19 mouse cellular contexts compared by ENCODE assay signal in the genomic region with DNA sequence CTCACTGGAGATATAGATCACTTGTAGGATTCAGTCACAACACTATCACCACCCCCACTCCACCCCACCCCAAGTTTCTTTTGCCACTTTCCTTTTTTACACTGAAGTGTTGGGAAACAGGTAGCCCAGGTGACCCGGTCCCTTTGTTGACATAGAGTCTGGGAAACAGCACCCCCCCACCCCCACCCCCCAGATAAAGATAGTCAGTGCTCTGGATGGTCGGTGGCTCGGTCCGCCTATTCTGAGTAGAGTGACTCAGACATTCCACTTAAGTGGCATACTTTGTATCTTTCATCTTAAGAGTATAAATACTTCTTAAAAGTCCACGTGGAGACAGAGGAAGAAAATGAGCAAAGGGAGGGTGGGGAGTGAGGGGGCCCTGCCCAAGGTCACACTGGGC.
DNase-seq lines count a peak whose midpoint lies in the region; ATAC-seq and TF ChIP-seq lines count a peak whose summit lies in the region.
"Had no signal": no experiment of that assay in that cellular context is flagged by ENCODE, and none has a peak within 500 bp of the region (broad histone marks: within the 10 kb centered on the region; RNA-seq: fewer than 3 reads in every experiment).

No protein-coding gene starts in this region.

- no peak for ATAC-seq in liver, embryonic 12.5 days
- peak; percentile 14; the same call in 1 of the 2 replicates for ATAC-seq in stomach, embryonic 14.5 days (ENCODE audit: insufficient number of reproducible peaks, insufficient read depth, low FRiP score, low read depth)
- no peak for ATAC-seq in stomach, postnatal 0 days (ENCODE audit: low FRiP score, low TSS enrichment)
- ATAC-seq in megakaryocyte-erythroid progenitor cell, adult 5-6 weeks (replicated peaks; ENCODE audit: low FRiP score, low TSS enrichment, poor library complexity, severe bottlenecking) = no peak
- ATAC-seq: forebrain, postnatal 0 days; midbrain, embryonic 13.5 days had no signal

- DNase-seq in heart, embryonic 10.5 days (ENCODE audit: low spot score) = no peak
- no peak for DNase-seq in heart, postnatal 25 days (ENCODE audit: low spot score)
- DNase-seq in liver = peak; percentile 25
- no peak for DNase-seq in stomach, postnatal 0 days (ENCODE audit: low spot score)
- DNase-seq in yolk sac, embryonic 10.5 days (ENCODE audit: low spot score) = peak; percentile 41
- DNase-seq: B cell, adult 2 months; cerebellum, adult 18-20 months; cerebellum, postnatal 36 days; forebrain, postnatal 0 days; kidney, adult 18-20 months; kidney, postnatal 10 days; thymus, adult 2 months had no signal

- H3K4me3 ChIP-seq in heart, embryonic 10.5 days = 0 out of 2 replicates have a peak overlapping the region, but pooled peaks have one; percentile 0
- H3K4me3 ChIP-seq in liver, embryonic 12.5 days = no peak overlapping the region
- H3K4me3 ChIP-seq in stomach, embryonic 14.5 days (ENCODE audit: low read depth, low read length) = no peak overlapping the region
- H3K4me3 ChIP-seq in stomach, postnatal 0 days (ENCODE audit: low read depth, low read length) = no peak overlapping the region
- H3K4me3 ChIP-seq: embryonic facial prominence, embryonic 15.5 days; layer of hippocampus, adult 2 months; midbrain, embryonic 13.5 days; neural tube, embryonic 13.5 days had no signal

- no peaks in the 10 kb centered on the region for H3K9me3 ChIP-seq in heart, embryonic 10.5 days
- no peaks in the 10 kb centered on the region for H3K9me3 ChIP-seq in liver, embryonic 12.5 days (replicated peaks)
- no peaks in the 10 kb centered on the region for H3K9me3 ChIP-seq in stomach, embryonic 14.5 days (ENCODE audit: control insufficient read depth, low read depth, low read length)
- H3K9me3 ChIP-seq in stomach, postnatal 0 days (ENCODE audit: control insufficient read depth, low read length) = no peaks in the 10 kb centered on the region
- H3K9me3 ChIP-seq: embryonic facial prominence, embryonic 15.5 days; midbrain, embryonic 13.5 days; neural tube, embryonic 13.5 days had no signal

- no peaks in the 10 kb centered on the region for H3K36me3 ChIP-seq in heart, embryonic 10.5 days
- H3K36me3 ChIP-seq in liver, embryonic 12.5 days = peaks cover 3% of the 10 kb centered on the region; the same call in 1 of the 2 replicates
- H3K36me3 ChIP-seq in stomach, embryonic 14.5 days (ENCODE audit: control insufficient read depth, insufficient read depth, low read length) = no peaks in the 10 kb centered on the region
- no peaks in the 10 kb centered on the region for H3K36me3 ChIP-seq in stomach, postnatal 0 days (ENCODE audit: control insufficient read depth, insufficient read depth, low read length)
- H3K36me3 ChIP-seq: embryonic facial prominence, embryonic 15.5 days; midbrain, embryonic 13.5 days; neural tube, embryonic 13.5 days had no signal

- no peak overlapping the region for H3K4me2 ChIP-seq in liver, embryonic 12.5 days
- no peak overlapping the region for H3K4me2 ChIP-seq in stomach, embryonic 14.5 days (replicated peaks; ENCODE audit: low read depth, low read length)
- no peak overlapping the region for H3K4me2 ChIP-seq in stomach, postnatal 0 days (replicated peaks; ENCODE audit: low read depth)
- H3K4me2 ChIP-seq: embryonic facial prominence, embryonic 15.5 days; midbrain, embryonic 13.5 days; neural tube, embryonic 13.5 days had no signal

- no peaks in the 10 kb centered on the region for H3K27me3 ChIP-seq in heart, embryonic 10.5 days (ENCODE audit: insufficient read depth, poor library complexity, severe bottlenecking)
- no peaks in the 10 kb centered on the region for H3K27me3 ChIP-seq in liver, embryonic 12.5 days (replicated peaks)
- no peaks in the 10 kb centered on the region for H3K27me3 ChIP-seq in stomach, embryonic 14.5 days (ENCODE audit: control insufficient read depth, insufficient read depth, low read length)
- H3K27me3 ChIP-seq in stomach, postnatal 0 days (ENCODE audit: control insufficient read depth, insufficient read depth, low read length) = no peaks in the 10 kb centered on the region
- H3K27me3 ChIP-seq: embryonic facial prominence, embryonic 15.5 days; midbrain, embryonic 13.5 days; neural tube, embryonic 13.5 days had no signal

- TF ChIP-seq CTCF in stomach, postnatal 0 days (IDR thresholded peaks at IDR 0.05; ENCODE audit: low read depth) = no peak

- H3K27ac ChIP-seq in heart, embryonic 10.5 days = peak overlapping the region; percentile 37; the same call in 1 of the 2 replicates
- no peak overlapping the region for H3K27ac ChIP-seq in liver, embryonic 12.5 days
- H3K27ac ChIP-seq in stomach, embryonic 14.5 days (ENCODE audit: low read length) = no peak overlapping the region
- H3K27ac ChIP-seq in stomach, postnatal 0 days (replicated peaks) = no peak overlapping the region
- H3K27ac ChIP-seq: embryonic facial prominence, embryonic 15.5 days; layer of hippocampus, adult 2 months; midbrain, embryonic 13.5 days; neural tube, embryonic 13.5 days had no signal

- no peak overlapping the region for H3K9ac ChIP-seq in liver, embryonic 12.5 days
- no peak overlapping the region for H3K9ac ChIP-seq in stomach, embryonic 14.5 days (replicated peaks; ENCODE audit: low read depth, low read length)
- H3K9ac ChIP-seq in stomach, postnatal 0 days (ENCODE audit: low read length) = no peak overlapping the region
- H3K9ac ChIP-seq: embryonic facial prominence, embryonic 15.5 days; forebrain, postnatal 0 days; midbrain, embryonic 13.5 days; neural tube, embryonic 13.5 days had no signal

- no peak for TF ChIP-seq EP300 in stomach, postnatal 0 days (optimal IDR thresholded peaks at IDR 0.05)

- intact Hi-C loops in heart, postnatal 25 days (cut with DNase I) = no loop called here

- peaks cover 3% of the 10 kb centered on the region; the same call in 1 of the 2 replicates for H3K4me1 ChIP-seq in heart, embryonic 10.5 days
- H3K4me1 ChIP-seq in liver, embryonic 12.5 days = peaks cover 3% of the 10 kb centered on the region; the same call in 1 of the 2 replicates
- H3K4me1 ChIP-seq in stomach, embryonic 14.5 days (ENCODE audit: control insufficient read depth, insufficient read depth, low read length) = no peaks in the 10 kb centered on the region
- no peaks in the 10 kb centered on the region for H3K4me1 ChIP-seq in stomach, postnatal 0 days (replicated peaks; ENCODE audit: control insufficient read depth, insufficient read depth)
- H3K4me1 ChIP-seq: embryonic facial prominence, embryonic 15.5 days; midbrain, embryonic 13.5 days; neural tube, embryonic 13.5 days had no signal

- WGBS in heart, embryonic 10.5 days = 13% methylated on average over 5 of the region's 5 CpGs
- WGBS in liver, embryonic 12.5 days (ENCODE audit: insufficient replicate concordance) = 57% methylated on average over 5 of the region's 5 CpGs
- 36% methylated on average over 5 of the region's 5 CpGs for WGBS in stomach, embryonic 14.5 days
- 35% methylated on average over 5 of the region's 5 CpGs for WGBS in stomach, postnatal 0 days

Comparison
In these comparisons a context has a peak if more than half of its experiments do, and no peak if none do; other contexts are left out.
1. DNase-seq: peak in liver (single experiment) and yolk sac, embryonic 10.5 days (single experiment); none in heart, embryonic 10.5 days (single experiment), heart, postnatal 25 days (single experiment) and stomach, postnatal 0 days (single experiment).